Mouse (Mus musculus) liver, postnatal 0 days (tissue): ENCODE results near the gene Zfp148.

Experiments used
- CTCF ChIP-seq: sonication (generic); IDR thresholded peaks from 2 replicates; pipeline ENCODE4 v1.5.1; 2016; ENCODE audit warnings: antibody characterized with exemption, low read depth
- EP300 ChIP-seq: IDR thresholded peaks from 2 replicates; pipeline ENCODE4 v1.6.1; 2016; ENCODE audit warnings: antibody characterized with exemption, low read depth, mild to moderate bottlenecking

DNA sequence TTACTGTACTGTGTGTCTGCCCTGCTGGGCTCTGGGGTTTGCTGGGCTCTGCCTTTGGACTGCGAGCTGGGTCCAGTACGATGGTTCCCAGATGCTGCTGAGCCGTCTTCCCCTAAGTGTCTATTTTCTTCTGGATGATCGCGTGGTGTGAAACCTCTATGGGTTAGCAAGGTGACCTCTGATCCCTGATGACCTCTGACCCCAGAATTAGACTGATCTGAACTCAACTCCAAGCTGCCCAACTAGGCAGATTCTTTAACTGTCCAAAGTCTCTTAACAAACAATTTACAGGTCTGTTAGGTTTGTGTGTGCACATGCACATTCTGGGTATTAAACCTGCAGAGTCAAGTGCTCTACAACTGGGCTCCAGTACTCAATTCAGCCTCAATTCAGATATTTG, 37.5 kb upstream of the Zfp148 start:
- TF ChIP-seq CTCF (no peak), EP300 (no peak)
